Mouse (Mus musculus): ENCODE results near the gene Hoxd13.

DNA sequence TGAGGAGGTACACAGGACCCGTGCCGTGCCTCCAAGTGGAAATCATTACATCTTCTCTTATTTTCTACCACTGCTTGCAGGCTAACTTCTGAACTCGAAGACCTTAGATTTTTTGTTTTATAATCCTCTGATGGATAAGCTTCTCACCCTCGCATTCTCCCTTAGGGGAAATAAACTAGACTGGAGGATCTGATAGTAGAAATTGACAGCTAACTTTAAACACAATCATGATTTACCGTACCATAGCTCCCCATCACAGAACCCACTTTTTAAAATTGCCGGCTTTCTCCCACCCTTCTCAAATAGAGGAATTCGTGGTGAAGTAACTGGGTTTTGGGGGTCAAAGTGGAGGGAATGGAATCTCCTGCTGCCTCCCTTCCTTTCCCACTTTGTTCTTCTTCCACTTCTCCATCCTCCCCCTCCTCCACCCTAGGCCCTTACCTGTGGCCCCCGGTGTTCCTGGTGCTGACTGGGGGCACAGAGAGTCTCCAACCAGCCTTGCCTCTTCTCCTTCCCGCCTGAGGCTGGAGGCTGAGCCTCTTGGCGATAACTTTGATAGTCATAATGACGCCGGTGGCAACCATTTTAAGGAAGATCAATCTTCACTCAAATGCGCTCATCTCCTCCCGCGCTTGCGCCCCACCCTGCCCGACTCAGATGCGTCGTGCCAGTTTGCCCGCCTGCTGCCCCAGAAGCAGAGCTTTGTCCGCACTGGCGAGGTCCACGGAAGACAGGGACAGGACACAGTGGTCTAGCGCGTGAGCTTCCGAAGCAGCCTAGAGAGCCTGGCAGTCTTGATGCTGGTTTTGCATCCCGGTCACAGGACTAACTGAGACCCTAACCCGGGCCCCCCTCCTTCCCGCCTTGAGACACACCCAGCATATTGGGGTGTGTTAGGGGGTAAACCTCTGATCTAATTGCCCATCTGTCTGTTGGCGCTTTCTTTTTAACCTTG is 7.4 kb upstream of the Hoxd13 start:
- no peak for TF ChIP-seq EP300 (IDR thresholded peaks at IDR 0.05; ENCODE audit: insufficient read depth, low read depth, low read length)
- no peak for TF ChIP-seq CTCF (IDR thresholded peaks at IDR 0.05)

All from heart, adult 2 months (tissue).